Mouse (Mus musculus): ENCODE measurements around the gene Efhb.

The Efhb gene

GRCm38 (mm10) chr17:53462603-53463495 lies at the start of gene Efhb:
Gene Efhb (minus strand): TSS chr17:53463321.
- peak in 1 of 2 experiments; percentile 68 for DNase-seq (ENCODE audit: low spot score in 2 of 2)

GRCm38 (mm10) chr17:53512311-53512951 lies 49.3 kb upstream of the Efhb start:
- no peak for DNase-seq (ENCODE audit: low spot score in 2 of 2)

- DNase-seq (ENCODE audit: low spot score in 2 of 2), result no peak
These were observed 39.8 kb upstream of the Efhb start for GRCm38 (mm10) chr17:53502966-53503365.

- DNase-seq (ENCODE audit: low spot score in 2 of 2), result no peak
These were observed 25.9 kb upstream of the Efhb start for GRCm38 (mm10) chr17:53489007-53489378.

- DNase-seq (ENCODE audit: low spot score in 2 of 2), result no peak
These were observed 25.3 kb upstream of the Efhb start for GRCm38 (mm10) chr17:53488291-53489006.

- no peak for DNase-seq (ENCODE audit: low spot score in 2 of 2)
These were observed 17.3 kb upstream of the Efhb start for GRCm38 (mm10) chr17:53480433-53480832.

GRCm38 (mm10) chr17:53479604-53480041 lies 16.5 kb upstream of the Efhb start:
- DNase-seq (ENCODE audit: low spot score in 2 of 2), result peak in 1 of 2 experiments; percentile 67

GRCm38 (mm10) chr17:53478858-53479603 lies 15.9 kb upstream of the Efhb start, which contains the start of gene Rab5a:
Gene Rab5a (plus strand): TSS chr17:53479234.
- peak; percentile 99 to 100 for DNase-seq (ENCODE audit: low spot score in 2 of 2)

- DNase-seq (ENCODE audit: low spot score in 2 of 2), result no peak
These were observed 15.1 kb upstream of the Efhb start for GRCm38 (mm10) chr17:53478066-53478857.

GRCm38 (mm10) chr17:53468697-53469096 lies 5.6 kb upstream of the Efhb start:
- DNase-seq (ENCODE audit: low spot score in 2 of 2), result no peak

GRCm38 (mm10) chr17:53465569-53465968 lies 2.4 kb upstream of the Efhb start:
- peak in 1 of 2 experiments; percentile 31 for DNase-seq (ENCODE audit: low spot score in 2 of 2)

GRCm38 (mm10) chr17:53463496-53463840 lies 347 bp upstream of the Efhb start:
- DNase-seq (ENCODE audit: low spot score in 2 of 2), result no peak

GRCm38 (mm10) chr17:53456742-53457141 lies 6.4 kb downstream of the Efhb start:
- no peak for DNase-seq (ENCODE audit: low spot score in 2 of 2)

GRCm38 (mm10) chr17:53456152-53456551 lies 7.0 kb downstream of the Efhb start:
- no peak for DNase-seq (ENCODE audit: low spot score in 2 of 2)

GRCm38 (mm10) chr17:53402689-53403306 lies 60.3 kb downstream of the Efhb start:
- DNase-seq (ENCODE audit: low spot score in 2 of 2), result peak in 1 of 2 experiments; percentile 30

- DNase-seq (ENCODE audit: low spot score in 2 of 2), result no peak
These were observed 69.9 kb downstream of the Efhb start for GRCm38 (mm10) chr17:53393201-53393600.

- DNase-seq (ENCODE audit: low spot score in 2 of 2), result peak in 1 of 2 experiments; percentile 33
These were observed 73.6 kb downstream of the Efhb start for GRCm38 (mm10) chr17:53389507-53389906.

GRCm38 (mm10) chr17:53387581-53388473 lies 75.3 kb downstream of the Efhb start:
- DNase-seq (ENCODE audit: low spot score in 2 of 2), result no peak

GRCm38 (mm10) chr17:53386863-53387262 lies 76.3 kb downstream of the Efhb start:
- DNase-seq (ENCODE audit: low spot score in 2 of 2), result no peak
